Mouse (Mus musculus): ENCODE data around the gene Pdia5. TPM values are rescaled to one million over a fixed set of nuclear protein-coding genes. Genes with fewer than 3 reads are reported as not detected.

Gene Pdia5
- polyA plus RNA-seq, 1 experiment from 2014 or later, result 49.4 TPM

DNA sequence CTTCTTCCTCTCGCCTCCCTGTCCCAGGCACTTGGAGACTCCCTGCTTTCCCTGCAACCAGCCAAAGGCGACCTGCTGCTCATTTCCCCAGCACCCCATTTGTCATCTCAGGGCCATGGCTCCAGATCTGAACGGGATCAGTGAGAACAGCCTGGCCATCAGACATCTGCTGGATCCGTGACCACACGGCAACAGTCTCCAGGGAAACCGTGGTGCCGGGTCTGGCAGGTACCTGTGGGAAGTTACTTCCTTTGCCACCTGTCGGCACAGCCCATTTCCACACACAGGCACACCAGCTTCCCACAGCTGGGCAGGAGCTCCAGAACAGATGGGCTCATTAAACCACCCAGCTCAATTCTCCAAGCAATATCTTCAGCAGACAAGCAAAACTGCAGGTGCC, 33.2 kb downstream of the Pdia5 start:
- Histone ChIP-seq H3K27ac (ENCODE audit: low read length) (no peak overlapping the region), H3K4me3 (ENCODE audit: low read depth, low read length) (no peak overlapping the region), H3K9me3 (ENCODE audit: low read length) (no peaks in the 10 kb centered on the region), H3K4me2 (replicated peaks; ENCODE audit: low read depth, low read length) (no peak overlapping the region), H3K27me3 (replicated peaks; ENCODE audit: insufficient read depth, low read length) (no peaks in the 10 kb centered on the region), H3K4me1 (ENCODE audit: insufficient read depth, low read depth, low read length) (no peaks in the 10 kb centered on the region), H3K36me3 (ENCODE audit: insufficient read depth, low read length) (no peaks in the 10 kb centered on the region; the same call in 1 of the 2 replicates), H3K9ac (replicated peaks; ENCODE audit: low read depth) (no peak overlapping the region)
- DNase-seq (ENCODE audit: low spot score), result no peak
- TF ChIP-seq EP300 (IDR thresholded peaks at IDR 0.05) (no peak), CTCF (IDR thresholded peaks at IDR 0.05) (no peak)
- 67% methylated on average over 8 of the region's 8 CpGs for WGBS
- no peak for ATAC-seq

DNA sequence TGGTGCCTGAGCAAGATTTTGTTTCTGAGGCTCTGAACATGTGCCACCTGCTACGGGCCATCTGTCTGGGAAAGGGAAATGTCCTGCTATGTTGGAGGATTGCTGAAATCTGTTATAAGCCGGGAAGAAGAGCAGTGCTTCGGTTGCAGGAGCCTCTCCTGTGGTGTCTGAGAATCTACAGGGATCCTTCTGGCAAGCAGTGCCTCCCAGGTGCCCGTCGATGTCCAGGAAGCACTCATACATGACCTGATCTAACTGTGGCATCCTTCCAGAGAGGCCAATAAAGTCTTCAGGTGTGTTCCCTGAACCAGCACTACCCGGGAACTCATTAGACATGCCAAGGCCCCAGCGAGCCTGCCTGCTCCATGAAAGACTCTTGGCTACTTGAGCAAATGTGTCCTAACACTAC, 33.7 kb downstream of the Pdia5 start:
- no peak for TF ChIP-seq EP300 (IDR thresholded peaks at IDR 0.05)
- no peak for TF ChIP-seq CTCF (IDR thresholded peaks at IDR 0.05)
- Histone ChIP-seq H3K9me3 (ENCODE audit: low read length) (no peaks in the 10 kb centered on the region), H3K9ac (replicated peaks; ENCODE audit: low read depth) (no peak overlapping the region), H3K4me3 (ENCODE audit: low read depth, low read length) (no peak overlapping the region), H3K27ac (ENCODE audit: low read length) (no peak overlapping the region), H3K4me2 (replicated peaks; ENCODE audit: low read depth, low read length) (no peak overlapping the region), H3K27me3 (replicated peaks; ENCODE audit: insufficient read depth, low read length) (no peaks in the 10 kb centered on the region), H3K36me3 (ENCODE audit: insufficient read depth, low read length) (no peaks in the 10 kb centered on the region; the same call in 1 of the 2 replicates), H3K4me1 (ENCODE audit: insufficient read depth, low read depth, low read length) (no peaks in the 10 kb centered on the region)
- 87% methylated on average over 7 of the region's 7 CpGs for WGBS
- DNase-seq (ENCODE audit: low spot score), result no peak
- ATAC-seq, result no peak

DNA sequence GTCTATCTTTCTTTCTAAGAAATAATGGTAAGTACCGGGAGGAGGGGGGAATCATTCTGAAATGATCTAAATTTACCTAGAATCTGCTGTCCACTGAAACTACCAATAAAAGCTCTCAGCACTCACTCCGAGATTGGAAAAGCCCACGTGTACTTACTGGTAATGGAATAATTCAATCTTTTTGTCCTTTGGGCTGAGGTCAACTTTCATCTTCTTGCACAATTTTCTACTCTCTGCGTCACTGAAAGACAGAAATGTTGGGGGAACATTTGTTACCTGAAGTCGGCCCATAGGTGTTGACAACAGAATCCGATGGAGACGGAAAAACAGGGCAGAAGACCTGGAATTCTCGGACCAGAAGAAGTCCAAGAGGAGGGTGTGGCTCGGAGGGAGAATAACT, 34.4 kb downstream of the Pdia5 start:
- no peak overlapping the region for H3K4me3 ChIP-seq (ENCODE audit: low read depth, low read length)
- H3K9me3 ChIP-seq (ENCODE audit: low read length), result no peaks in the 10 kb centered on the region
- ATAC-seq (no peak), DNase-seq (ENCODE audit: low spot score) (no peak)
- H3K4me2 ChIP-seq (replicated peaks; ENCODE audit: low read depth, low read length), result no peak overlapping the region
- WGBS, result 86% methylated on average over 9 of the region's 9 CpGs
- H3K4me1 ChIP-seq (ENCODE audit: insufficient read depth, low read depth, low read length), result no peaks in the 10 kb centered on the region
- TF ChIP-seq CTCF (IDR thresholded peaks at IDR 0.05), result no peak
- no peak for TF ChIP-seq EP300 (IDR thresholded peaks at IDR 0.05)
- no peaks in the 10 kb centered on the region; the same call in 1 of the 2 replicates for H3K36me3 ChIP-seq (ENCODE audit: insufficient read depth, low read length)
- no peaks in the 10 kb centered on the region for H3K27me3 ChIP-seq (replicated peaks; ENCODE audit: insufficient read depth, low read length)
- no peak overlapping the region for H3K9ac ChIP-seq (replicated peaks; ENCODE audit: low read depth)
- H3K27ac ChIP-seq (ENCODE audit: low read length), result no peak overlapping the region

DNA sequence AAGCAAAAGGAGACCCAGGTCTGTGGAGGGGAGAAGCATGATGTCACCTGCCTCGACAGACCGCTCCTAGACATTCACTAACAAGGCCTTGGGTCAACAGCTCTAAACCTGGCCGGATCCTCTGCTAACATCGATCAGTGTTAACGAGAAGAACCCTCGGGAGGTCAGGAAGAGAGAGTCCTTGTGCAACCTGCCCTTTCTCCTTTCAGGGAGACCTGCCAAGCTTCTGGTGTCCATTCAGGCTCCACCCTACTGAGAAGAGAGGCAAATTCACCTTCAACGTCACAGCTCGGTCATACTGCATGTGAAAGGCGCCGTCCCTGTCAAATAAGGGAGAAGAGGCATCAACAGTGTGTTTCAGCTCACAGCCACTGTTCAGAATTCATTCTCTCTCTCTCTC, 34.9 kb downstream of the Pdia5 start:
- no peaks in the 10 kb centered on the region for H3K4me1 ChIP-seq (ENCODE audit: insufficient read depth, low read depth, low read length)
- 90% methylated on average over 10 of the region's 10 CpGs for WGBS
- H3K36me3 ChIP-seq (ENCODE audit: insufficient read depth, low read length), result no peaks in the 10 kb centered on the region; the same call in 1 of the 2 replicates
- H3K27ac ChIP-seq (ENCODE audit: low read length), result no peak overlapping the region
- ATAC-seq (no peak), DNase-seq (ENCODE audit: low spot score) (no peak)
- TF ChIP-seq CTCF (IDR thresholded peaks at IDR 0.05) (no peak), EP300 (IDR thresholded peaks at IDR 0.05) (no peak)
- H3K27me3 ChIP-seq (replicated peaks; ENCODE audit: insufficient read depth, low read length), result no peaks in the 10 kb centered on the region
- no peak overlapping the region for H3K9ac ChIP-seq (replicated peaks; ENCODE audit: low read depth)
- no peaks in the 10 kb centered on the region for H3K9me3 ChIP-seq (ENCODE audit: low read length)
- H3K4me2 ChIP-seq (replicated peaks; ENCODE audit: low read depth, low read length), result no peak overlapping the region
- no peak overlapping the region for H3K4me3 ChIP-seq (ENCODE audit: low read depth, low read length)

DNA sequence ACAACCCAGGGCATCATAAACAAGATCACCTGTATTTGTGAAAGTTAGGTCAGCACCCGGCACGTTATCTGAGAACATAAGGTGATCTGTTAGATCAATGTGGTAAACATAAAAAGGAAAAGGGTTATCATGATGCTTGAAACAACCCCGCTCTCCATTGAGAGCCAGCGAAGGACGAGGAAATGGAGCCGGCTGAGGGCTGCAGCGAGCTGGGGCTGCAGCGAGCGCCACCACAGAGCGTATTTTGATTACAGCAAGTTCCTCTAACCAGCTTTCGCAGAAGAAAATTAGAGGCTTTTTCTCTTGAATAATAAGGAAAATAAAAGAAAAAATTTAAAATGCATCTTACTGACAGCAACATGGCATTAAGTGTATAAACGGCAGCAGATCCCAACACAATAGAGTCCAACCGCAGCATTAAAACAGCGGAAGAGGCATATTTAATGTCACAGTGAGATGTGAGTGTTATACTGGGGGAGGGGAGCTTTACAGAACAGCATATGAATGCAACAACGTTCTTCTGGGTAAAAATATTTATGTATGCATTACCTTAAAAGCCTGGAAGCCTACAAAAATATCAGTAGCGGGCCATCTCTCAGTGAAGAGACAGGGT, 40.5 kb downstream of the Pdia5 start:
- H3K4me2 ChIP-seq (replicated peaks; ENCODE audit: low read depth, low read length), result no peak overlapping the region

DNA sequence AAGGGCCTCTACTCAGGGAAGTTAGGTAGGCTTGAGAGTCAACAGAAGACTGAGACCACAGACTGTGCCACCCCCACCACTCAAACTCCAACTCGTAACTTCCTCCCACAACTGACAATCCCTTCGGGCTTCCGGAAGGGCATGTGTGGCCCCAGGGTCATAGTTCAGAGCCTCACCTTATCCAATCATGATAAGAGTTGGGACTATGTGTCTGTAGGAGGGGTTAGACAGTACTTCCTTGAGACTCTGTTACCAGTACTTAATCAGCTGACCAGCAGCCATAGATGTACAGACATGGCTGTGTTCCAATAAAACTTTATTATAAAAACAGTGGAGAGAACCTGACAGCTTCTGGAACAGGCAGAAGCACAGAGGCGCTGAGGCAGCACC, 48.7 kb downstream of the Pdia5 start:
- WGBS, result 94% methylated on average over 4 of the region's 4 CpGs
- TF ChIP-seq CTCF (IDR thresholded peaks at IDR 0.05) (no peak), EP300 (IDR thresholded peaks at IDR 0.05) (no peak)

More for the DNA sequence above, 40.5 kb downstream of the Pdia5 start:
- no peaks in the 10 kb centered on the region for H3K27me3 ChIP-seq (replicated peaks; ENCODE audit: insufficient read depth, low read length)
- TF ChIP-seq EP300 (IDR thresholded peaks at IDR 0.05) (no peak), CTCF (IDR thresholded peaks at IDR 0.05) (no peak)
- H3K9ac ChIP-seq (replicated peaks; ENCODE audit: low read depth), result no peak overlapping the region
- no peak overlapping the region for H3K27ac ChIP-seq (ENCODE audit: low read length)
- H3K36me3 ChIP-seq (ENCODE audit: insufficient read depth, low read length), result no peaks in the 10 kb centered on the region
- DNase-seq (ENCODE audit: low spot score) (no peak), ATAC-seq (no peak)
- 92% methylated on average over 16 of the region's 16 CpGs for WGBS
- no peaks in the 10 kb centered on the region for H3K4me1 ChIP-seq (ENCODE audit: insufficient read depth, low read depth, low read length)
- H3K9me3 ChIP-seq (ENCODE audit: low read length), result no peaks in the 10 kb centered on the region
- no peak overlapping the region for H3K4me3 ChIP-seq (ENCODE audit: low read depth, low read length)

More for the DNA sequence above, 48.7 kb downstream of the Pdia5 start:
- DNase-seq (ENCODE audit: low spot score) (no peak), ATAC-seq (no peak)
- no peak overlapping the region for H3K27ac ChIP-seq (ENCODE audit: low read length)
- no peaks in the 10 kb centered on the region for H3K36me3 ChIP-seq (ENCODE audit: insufficient read depth, low read length)
- H3K4me3 ChIP-seq (ENCODE audit: low read depth, low read length), result no peak overlapping the region
- H3K9ac ChIP-seq (replicated peaks; ENCODE audit: low read depth), result no peak overlapping the region
- H3K4me1 ChIP-seq (ENCODE audit: insufficient read depth, low read depth, low read length), result no peaks in the 10 kb centered on the region
- no peak overlapping the region for H3K4me2 ChIP-seq (replicated peaks; ENCODE audit: low read depth, low read length)
- H3K9me3 ChIP-seq (ENCODE audit: low read length), result no peaks in the 10 kb centered on the region
- no peaks in the 10 kb centered on the region for H3K27me3 ChIP-seq (replicated peaks; ENCODE audit: insufficient read depth, low read length)

Data from lung, postnatal 0 days (tissue).